Mouse (Mus musculus) midbrain, embryonic 15.5 days (tissue): ENCODE measurements around the gene Dao. TPM values are rescaled to one million over a fixed set of nuclear protein-coding genes. Genes with fewer than 3 reads are reported as not detected.

Experiments
- ATAC-seq: fragments of 200-750 bp; cut with Nextera tagmentation; replicated peaks from 2 replicates; pipeline ENCODE4 v1.8.0; 2017; ENCODE audit warnings: moderate TSS enrichment
- H3K27ac ChIP-seq: fragments of 300-500 bp; sonication (generic); 2 replicates; pipeline ENCODE4 v1.5.1; 2015; ENCODE audit warnings: mild to moderate bottlenecking, inconsistent platforms
- H3K27me3 ChIP-seq: fragments of 300-500 bp; sonication (generic); replicated peaks from 2 replicates; pipeline ENCODE4 v1.6.1; 2015; ENCODE audit warnings: inconsistent platforms
- H3K36me3 ChIP-seq: fragments of 300-500 bp; sonication (generic); replicated peaks from 2 replicates; pipeline ENCODE4 v1.6.1; 2015; ENCODE audit warnings: inconsistent platforms
- H3K4me1 ChIP-seq: fragments of 300-500 bp; sonication (generic); 2 replicates; pipeline ENCODE4 v1.6.1; 2015; ENCODE audit warnings: inconsistent platforms
- H3K4me2 ChIP-seq: fragments of 300-500 bp; sonication (generic); 2 replicates; pipeline ENCODE4 v1.6.1; 2015; ENCODE audit warnings: inconsistent platforms, mild to moderate bottlenecking, moderate library complexity
- H3K4me3 ChIP-seq: fragments of 300-500 bp; sonication (generic); 2 replicates; pipeline ENCODE4 v1.5.1; 2015; ENCODE audit warnings: mild to moderate bottlenecking, inconsistent platforms
- H3K9ac ChIP-seq: fragments of 300-500 bp; sonication (generic); 2 replicates; pipeline ENCODE4 v1.6.1; 2015; ENCODE audit warnings: mild to moderate bottlenecking, inconsistent platforms
- H3K9me3 ChIP-seq: fragments of 300-500 bp; sonication (generic); 2 replicates; pipeline ENCODE4 v1.6.1; 2016; ENCODE audit warnings: inconsistent platforms
- WGBS: fragments of 180-500 bp; shearing (Covaris S2); methylation state at CpG from one replicate; pipeline ENCODE4 v1.1.7; 2015; ENCODE audit warnings: mixed read lengths; 5-methylcytosine and 5-hydroxymethylcytosine counted together
- polyA plus RNA-seq: library from polyadenylated mRNA; unstranded; fragments of >200 nt; fragmentation: Nextera tagmentation; extraction: Ambion mirVana; gene quantifications from 2 replicates; pipeline ENCODE4 v1.2.1, GENCODE M21; 2015

Gene Dao
- polyA plus RNA-seq, 1 experiment from 2014 or later: not detected

GRCm38 (mm10) chr5:113984025-113984740 is 19.3 kb upstream of the Dao start:
- H3K36me3 ChIP-seq: no peaks in the 10 kb centered on the region; the same call in 1 of the 2 replicates
- WGBS: 89% methylated on average over 13 of the region's 13 CpGs
- ATAC-seq: no peak
- no peak overlapping the region for H3K9ac ChIP-seq
- no peaks in the 10 kb centered on the region for H3K27me3 ChIP-seq
- H3K4me3 ChIP-seq: no peak overlapping the region
- H3K27ac ChIP-seq: no peak overlapping the region
- H3K4me2 ChIP-seq: no peak overlapping the region
- H3K4me1 ChIP-seq: peaks cover 7% of the 10 kb centered on the region; the same call in 1 of the 2 replicates
- H3K9me3 ChIP-seq: no peaks in the 10 kb centered on the region

DNA sequence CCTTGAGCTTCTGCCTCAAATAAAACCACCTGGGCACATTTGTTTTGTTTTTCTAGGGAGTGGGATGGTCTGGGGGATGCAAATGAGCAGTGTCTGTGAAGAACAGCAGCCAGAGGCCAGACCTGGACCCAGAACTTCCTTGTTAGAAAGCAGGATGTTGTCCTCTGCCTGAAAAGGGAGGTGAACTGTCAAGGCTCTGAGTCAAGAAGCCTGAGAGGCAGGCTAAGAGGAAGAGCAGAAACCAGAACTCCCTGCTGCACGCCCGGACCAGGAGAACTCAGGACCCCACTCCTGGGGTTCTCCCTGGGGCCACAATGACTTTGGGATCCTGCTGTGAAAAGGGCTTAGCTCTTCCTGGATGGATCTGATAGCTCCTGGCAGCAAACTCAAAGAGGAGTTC is 17.8 kb upstream of the Dao start:
- H3K4me3 ChIP-seq: no peak overlapping the region
- no peak for ATAC-seq
- no peaks in the 10 kb centered on the region for H3K9me3 ChIP-seq
- H3K27ac ChIP-seq: no peak overlapping the region
- H3K9ac ChIP-seq: no peak overlapping the region
- H3K36me3 ChIP-seq: no peaks in the 10 kb centered on the region; the same call in 1 of the 2 replicates
- no peak overlapping the region for H3K4me2 ChIP-seq
- H3K27me3 ChIP-seq: no peaks in the 10 kb centered on the region
- peaks cover 15% of the 10 kb centered on the region; the same call in 1 of the 2 replicates for H3K4me1 ChIP-seq
- 71% methylated on average over 2 of the region's 2 CpGs for whole genome bisulfite sequencing

DNA sequence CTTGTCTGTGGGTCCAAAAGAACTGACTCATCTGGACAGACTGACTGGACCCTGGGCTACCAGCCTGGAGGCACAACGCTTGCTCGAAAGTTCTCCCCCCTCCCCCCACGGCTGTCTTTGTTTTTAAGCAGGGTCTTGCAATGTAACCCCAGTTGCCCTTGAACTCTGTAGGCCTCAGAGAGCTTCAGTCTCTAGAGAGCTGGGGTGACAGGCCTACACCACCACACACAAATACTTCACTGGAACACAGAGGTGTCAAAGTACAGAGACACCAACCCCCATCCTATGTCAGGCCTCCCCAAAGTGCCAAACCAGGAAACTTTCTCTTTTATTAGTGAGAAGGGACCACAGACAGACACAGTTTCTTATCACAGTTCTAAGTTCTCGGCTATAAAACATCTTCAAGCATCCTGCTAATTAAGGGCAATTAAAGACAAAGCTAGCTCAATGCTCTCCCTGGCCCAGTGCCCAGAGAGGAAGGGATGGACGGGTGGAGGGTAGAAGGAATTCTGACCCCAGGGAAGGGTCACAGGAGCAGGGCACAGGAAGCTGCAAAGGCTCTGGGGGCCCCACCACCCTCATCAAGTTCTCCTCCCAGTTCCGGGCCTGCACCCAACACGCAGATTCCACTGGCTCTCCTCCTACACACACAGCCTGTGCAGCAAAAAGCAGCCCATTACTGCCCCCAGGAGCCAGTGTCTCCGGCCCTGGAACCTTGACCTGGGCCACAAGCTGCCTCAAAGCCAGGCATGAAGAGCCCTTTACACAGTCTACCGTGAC is 17.1 kb upstream of the Dao start:
- no peaks in the 10 kb centered on the region; the same call in 1 of the 2 replicates for H3K36me3 ChIP-seq
- H3K4me1 ChIP-seq: peaks cover 22% of the 10 kb centered on the region
- H3K27me3 ChIP-seq: no peaks in the 10 kb centered on the region
- no peak overlapping the region for H3K9ac ChIP-seq
- ATAC-seq: no peak
- H3K9me3 ChIP-seq: no peaks in the 10 kb centered on the region
- H3K27ac ChIP-seq: no peak overlapping the region
- no peak overlapping the region for H3K4me3 ChIP-seq
- WGBS: 64% methylated on average over 9 of the region's 9 CpGs
- no peak overlapping the region for H3K4me2 ChIP-seq

- 88% methylated on average over 20 of the region's 20 CpGs for WGBS
- no peak overlapping the region for H3K9ac ChIP-seq
Observed at GRCm38 (mm10) chr5:113989437-113990024, 14.0 kb upstream of the Dao start.

DNA sequence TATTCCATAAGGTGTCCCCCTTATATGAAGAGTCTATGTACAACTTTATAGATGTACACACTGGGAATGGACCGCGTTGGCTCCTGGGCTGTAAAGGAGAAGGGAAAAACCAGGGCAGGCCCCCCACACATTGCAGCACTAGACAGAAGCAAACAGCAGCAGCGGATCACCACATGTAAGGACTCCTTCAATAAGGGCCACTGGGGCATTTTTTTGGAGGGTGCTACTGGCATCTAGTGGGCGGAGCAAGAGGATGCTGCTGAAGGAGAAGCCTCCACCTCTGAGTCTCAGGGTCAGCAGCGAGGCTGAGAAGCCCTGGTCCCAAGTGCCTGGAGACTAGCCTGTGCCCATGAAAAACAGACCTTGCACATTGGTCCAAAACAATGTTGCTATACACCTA is 12.9 kb upstream of the Dao start:
- H3K9ac ChIP-seq: no peak overlapping the region
- ATAC-seq: no peak

More at GRCm38 (mm10) chr5:113989437-113990024, 14.0 kb upstream of the Dao start:
- Histone ChIP-seq H3K4me3 (no peak overlapping the region), H3K27ac (no peak overlapping the region), H3K27me3 (no peaks in the 10 kb centered on the region), H3K4me2 (no peak overlapping the region), H3K4me1 (peaks cover 43% of the 10 kb centered on the region), H3K9me3 (no peaks in the 10 kb centered on the region), H3K36me3 (no peaks in the 10 kb centered on the region; the same call in 1 of the 2 replicates)
- no peak for ATAC-seq

DNA sequence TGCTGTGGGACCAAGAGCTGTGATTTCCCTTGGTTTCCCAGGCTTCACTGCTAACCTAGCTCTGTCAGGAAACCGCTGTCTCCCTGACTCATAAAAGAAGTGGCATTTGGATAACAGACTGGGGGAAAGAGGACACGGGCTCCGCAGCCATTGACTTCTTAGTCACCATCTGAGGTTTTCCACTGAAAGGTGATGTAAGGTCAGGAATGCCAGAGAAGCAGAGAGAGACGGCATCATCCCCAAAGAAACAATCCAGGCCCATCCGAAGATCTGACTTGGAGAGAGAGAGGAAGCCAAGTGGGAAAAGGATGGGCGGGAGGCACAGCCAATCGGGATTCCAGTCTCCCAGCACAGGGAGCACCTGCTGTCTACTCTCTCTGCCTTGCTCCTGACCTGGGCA is 12.4 kb upstream of the Dao start:
- Histone ChIP-seq H3K36me3 (no peaks in the 10 kb centered on the region; the same call in 1 of the 2 replicates), H3K4me1 (peaks cover 46% of the 10 kb centered on the region), H3K4me3 (no peak overlapping the region), H3K9me3 (no peaks in the 10 kb centered on the region), H3K9ac (no peak overlapping the region), H3K27ac (no peak overlapping the region), H3K27me3 (no peaks in the 10 kb centered on the region), H3K4me2 (peak overlapping the region; percentile 92; the same call in 1 of the 2 replicates)
- 77% methylated on average over 7 of the region's 7 CpGs for WGBS
- no peak for ATAC-seq

More for the DNA sequence above, 12.9 kb upstream of the Dao start:
- Histone ChIP-seq H3K4me1 (peaks cover 46% of the 10 kb centered on the region), H3K36me3 (no peaks in the 10 kb centered on the region; the same call in 1 of the 2 replicates), H3K27me3 (no peaks in the 10 kb centered on the region), H3K4me2 (no peak overlapping the region), H3K27ac (no peak overlapping the region), H3K9me3 (no peaks in the 10 kb centered on the region), H3K4me3 (no peak overlapping the region)
- 86% methylated on average over 5 of the region's 5 CpGs for whole genome bisulfite sequencing

GRCm38 (mm10) chr5:113992339-113992831 is 11.1 kb upstream of the Dao start:
- Histone ChIP-seq H3K36me3 (no peaks in the 10 kb centered on the region; the same call in 1 of the 2 replicates), H3K9ac (peak overlapping the region; percentile 89), H3K9me3 (no peaks in the 10 kb centered on the region), H3K4me3 (peak overlapping the region; percentile 80), H3K27me3 (no peaks in the 10 kb centered on the region), H3K27ac (peak overlapping the region; percentile 96), H3K4me1 (peaks cover 43% of the 10 kb centered on the region), H3K4me2 (peak overlapping the region; percentile 92)
- WGBS: 33% methylated on average over 12 of the region's 12 CpGs
- no peak for ATAC-seq

DNA sequence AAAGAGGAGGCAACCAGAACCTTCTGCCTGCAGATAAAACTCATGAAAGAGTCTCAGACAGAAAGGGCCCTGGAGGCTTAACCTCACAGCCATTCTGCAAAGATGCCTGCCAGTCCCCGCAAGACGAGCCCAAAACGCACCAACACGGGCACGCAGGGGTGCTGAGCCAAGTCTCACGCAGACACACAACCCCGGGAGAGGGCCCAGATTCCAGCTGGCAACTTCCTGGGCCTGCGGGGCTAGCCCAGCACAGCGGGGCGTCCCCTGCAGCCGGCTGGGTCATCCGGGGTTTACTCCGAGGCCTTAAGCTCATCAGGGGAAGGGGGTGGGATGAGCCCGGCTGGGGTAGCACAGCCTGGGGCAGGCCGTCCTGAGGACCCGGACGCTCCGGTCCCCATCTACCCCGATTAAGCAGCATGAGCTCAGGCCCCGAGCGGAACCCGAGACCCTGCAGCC is 10.4 kb upstream of the Dao start:
- ATAC-seq: no peak; the same call in 1 of the 2 replicates
- WGBS: under 1% methylated on average over 19 of the region's 22 CpGs
- H3K9me3 ChIP-seq: no peaks in the 10 kb centered on the region

GRCm38 (mm10) chr5:113993487-113994465 is 9.7 kb upstream of the Dao start, which contains the start of gene Ssh1:
Ssh1 (minus strand) TSS chr5:113993894.
- peak within 1 kb of the TSS; percentile 80 for H3K4me3 ChIP-seq
- peaks cover 42% of the 10 kb centered on the region for H3K4me1 ChIP-seq
- WGBS: 1% methylated on average over 69 of the region's 83 CpGs
- H3K4me2 ChIP-seq: peak within 1 kb of the TSS; percentile 92
- no peaks in the 10 kb centered on the region for H3K27me3 ChIP-seq
- ATAC-seq: peak; percentile 90
- H3K27ac ChIP-seq: peak within 1 kb of the TSS; percentile 96
- H3K36me3 ChIP-seq: no peaks in the 10 kb centered on the region; the same call in 1 of the 2 replicates
- no peaks in the 10 kb centered on the region for H3K9me3 ChIP-seq
- H3K9ac ChIP-seq: peak within 1 kb of the TSS; percentile 89

More for the DNA sequence above, 10.4 kb upstream of the Dao start:
- Histone ChIP-seq H3K9ac (peak overlapping the region; percentile 89), H3K27ac (peak overlapping the region; percentile 96), H3K27me3 (no peaks in the 10 kb centered on the region), H3K4me2 (peak overlapping the region; percentile 92), H3K36me3 (no peaks in the 10 kb centered on the region; the same call in 1 of the 2 replicates), H3K4me1 (peaks cover 43% of the 10 kb centered on the region), H3K4me3 (peak overlapping the region; percentile 80)

DNA sequence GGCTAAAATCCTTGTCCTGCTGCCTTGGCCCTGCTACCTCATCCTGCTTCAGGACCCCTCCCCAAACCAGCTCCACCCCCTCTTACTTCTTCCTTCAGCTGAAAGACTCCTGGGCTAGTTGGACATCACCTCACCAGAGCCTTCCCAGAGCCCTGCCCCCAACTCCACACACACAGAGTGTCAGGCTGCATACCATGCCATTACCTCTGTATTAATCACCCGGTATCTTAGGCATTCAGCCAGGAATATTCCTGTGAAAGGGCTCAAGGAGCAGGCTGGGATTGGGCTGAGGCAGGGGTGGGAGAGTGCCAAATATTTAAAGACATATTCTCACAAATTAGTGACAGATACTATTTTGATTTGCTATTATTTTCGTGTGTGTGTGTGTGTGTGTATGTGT is 7.0 kb upstream of the Dao start:
- H3K27ac ChIP-seq: no peak overlapping the region
- no peak overlapping the region for H3K4me2 ChIP-seq
- H3K4me1 ChIP-seq: peaks cover 23% of the 10 kb centered on the region
- no peak overlapping the region for H3K9ac ChIP-seq
- no peaks in the 10 kb centered on the region for H3K27me3 ChIP-seq
- H3K9me3 ChIP-seq: no peaks in the 10 kb centered on the region
- no peaks in the 10 kb centered on the region for H3K36me3 ChIP-seq
- no peak for ATAC-seq
- H3K4me3 ChIP-seq: no peak overlapping the region
- WGBS: 66% methylated on average over 2 of the region's 2 CpGs

- WGBS: 59% methylated on average over 5 of the region's 5 CpGs
- H3K4me3 ChIP-seq: no peak overlapping the region
Observed at GRCm38 (mm10) chr5:113999382-113999781, 4.1 kb upstream of the Dao start.

More at GRCm38 (mm10) chr5:113999382-113999781, 4.1 kb upstream of the Dao start:
- Histone ChIP-seq H3K4me2 (no peak overlapping the region), H3K9me3 (no peaks in the 10 kb centered on the region), H3K4me1 (peaks cover 4% of the 10 kb centered on the region), H3K27ac (no peak overlapping the region), H3K27me3 (no peaks in the 10 kb centered on the region), H3K9ac (no peak overlapping the region), H3K36me3 (no peaks in the 10 kb centered on the region)
- no peak for ATAC-seq
